Mouse (Mus musculus): ENCODE results near the gene Dhx40. TPM values are rescaled to one million over a fixed set of nuclear protein-coding genes. Genes with fewer than 3 reads are reported as not detected.
"Not testable (repeated sequence)": the region's sequence is repeated elsewhere in the genome, so short reads cannot be mapped to it uniquely, and the experiment has no call there.

Gene Dhx40
- total RNA-seq, 2 experiments from 2014 or later = 21.2 to 27.0 TPM

DNA sequence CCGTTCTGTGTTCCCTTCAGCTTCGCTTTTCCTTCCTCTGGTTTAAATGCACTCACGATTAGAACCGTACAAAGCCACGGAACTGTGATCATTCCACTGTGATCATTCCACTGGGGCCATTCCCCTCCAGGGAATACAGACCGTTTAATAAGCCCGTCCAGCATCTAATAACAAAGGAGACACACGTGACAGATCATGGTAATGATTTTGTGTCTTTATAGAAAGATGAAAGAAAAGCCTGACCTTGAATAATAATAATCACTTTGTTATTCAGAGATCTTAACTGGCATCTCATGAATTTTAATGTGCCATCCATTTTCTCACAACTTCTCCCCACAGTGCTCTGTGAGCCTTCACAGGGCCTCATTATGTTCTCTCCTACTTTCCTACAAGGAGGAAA, 12.0 kb upstream of the Dhx40 start:
- DNase-seq (ENCODE audit: low spot score in 2 of 2) = no peak

DNA sequence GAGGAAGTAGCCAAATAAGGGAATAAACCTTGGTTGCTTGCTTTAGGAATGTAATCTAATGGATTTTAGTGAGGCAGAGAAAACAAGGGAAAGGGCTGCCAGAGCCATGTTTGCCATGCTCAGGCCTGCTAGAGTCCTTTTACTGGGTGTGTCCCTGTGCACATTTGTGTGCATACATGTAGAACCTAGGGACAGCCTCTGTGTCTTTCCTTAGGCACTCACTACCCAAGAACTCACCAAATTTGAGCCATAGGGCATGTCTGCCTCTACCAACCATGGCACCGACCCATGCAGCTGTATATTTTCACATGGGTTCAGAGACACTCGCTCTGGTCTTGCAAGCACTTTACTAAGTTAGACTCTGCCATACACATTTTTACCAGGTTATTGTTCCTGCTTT, 11.4 kb upstream of the Dhx40 start:
- DNase-seq (ENCODE audit: low spot score in 2 of 2) = no peak

DNA sequence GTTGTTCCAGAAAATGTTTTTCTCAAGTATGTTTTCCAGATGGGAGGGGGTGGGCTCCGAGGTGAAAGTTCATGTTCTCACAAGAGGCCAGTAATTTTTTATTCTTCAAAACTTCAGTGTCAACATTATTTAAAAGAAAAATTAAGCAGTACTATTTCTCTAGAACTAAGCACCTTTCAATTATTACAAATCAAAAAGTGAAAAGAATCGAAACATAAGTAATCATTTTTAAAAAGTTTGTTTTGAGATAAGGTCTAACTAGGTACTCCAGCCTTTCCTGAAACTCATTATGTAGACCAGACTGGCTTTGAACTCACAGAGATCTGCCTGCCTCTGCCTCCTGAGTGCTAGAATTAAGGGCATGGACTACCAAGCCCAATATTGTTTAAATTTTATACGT, 8.7 kb upstream of the Dhx40 start:
- DNase-seq (ENCODE audit: low spot score in 2 of 2) = not testable (repeated sequence)

DNA sequence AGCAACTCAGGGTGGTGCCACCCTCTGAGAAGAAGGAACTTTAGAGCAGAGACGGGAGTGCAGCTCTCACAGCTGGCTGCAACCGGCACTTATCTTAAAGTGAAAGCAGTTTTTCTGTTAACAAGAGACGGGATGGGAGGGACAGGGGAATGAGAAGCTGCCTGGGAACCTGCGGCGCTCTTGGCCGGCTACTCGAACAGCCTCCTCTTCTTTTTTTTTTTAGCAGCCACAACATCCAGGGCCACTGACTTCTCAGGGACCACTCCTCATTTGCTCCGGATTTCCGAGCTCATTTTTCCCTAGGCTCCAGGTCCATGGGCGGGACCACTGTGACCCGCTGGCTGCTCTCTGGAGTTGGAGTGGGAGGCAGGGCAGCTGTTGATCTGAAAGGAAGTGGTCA, 6.9 kb upstream of the Dhx40 start:
- not testable (repeated sequence) for DNase-seq (ENCODE audit: low spot score in 2 of 2)

DNA sequence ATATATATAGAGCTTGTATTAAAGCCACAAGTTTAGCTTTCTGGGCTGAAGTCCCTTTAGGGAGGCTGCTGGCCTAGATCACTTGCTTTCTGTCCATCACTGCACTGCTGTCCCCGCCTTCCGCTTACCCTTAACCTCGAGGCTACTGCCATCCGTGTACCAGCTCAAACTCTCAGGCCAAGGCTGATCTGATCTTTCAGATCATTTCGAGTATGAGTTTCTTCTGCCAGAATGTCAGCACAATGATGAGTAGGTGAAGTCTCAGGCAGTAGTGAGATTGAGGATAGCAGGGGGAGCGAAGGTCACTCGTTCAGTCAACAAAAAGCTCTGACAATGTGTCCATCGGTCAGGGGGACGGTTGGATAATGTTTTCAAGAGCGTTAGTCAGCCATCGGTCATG, 5.7 kb upstream of the Dhx40 start:
- DNase-seq (ENCODE audit: low spot score in 2 of 2) = not testable (repeated sequence)

DNA sequence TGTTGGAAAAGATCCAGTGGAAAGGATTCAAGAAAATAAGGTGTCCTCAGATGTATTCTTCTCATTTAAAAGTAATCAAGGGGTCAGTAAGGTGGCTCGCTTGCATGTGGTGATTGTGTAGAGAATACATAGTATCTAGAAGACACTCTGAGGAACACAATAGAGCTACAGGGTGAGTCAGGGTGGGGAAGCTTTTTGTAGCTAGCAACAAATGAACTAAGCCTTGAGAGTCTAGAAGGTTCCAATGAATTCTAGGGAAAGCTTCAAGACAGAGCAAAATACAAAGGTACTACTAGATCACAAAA, 3.7 kb upstream of the Dhx40 start:
- DNase-seq (ENCODE audit: low spot score in 2 of 2) = no peak

DNA sequence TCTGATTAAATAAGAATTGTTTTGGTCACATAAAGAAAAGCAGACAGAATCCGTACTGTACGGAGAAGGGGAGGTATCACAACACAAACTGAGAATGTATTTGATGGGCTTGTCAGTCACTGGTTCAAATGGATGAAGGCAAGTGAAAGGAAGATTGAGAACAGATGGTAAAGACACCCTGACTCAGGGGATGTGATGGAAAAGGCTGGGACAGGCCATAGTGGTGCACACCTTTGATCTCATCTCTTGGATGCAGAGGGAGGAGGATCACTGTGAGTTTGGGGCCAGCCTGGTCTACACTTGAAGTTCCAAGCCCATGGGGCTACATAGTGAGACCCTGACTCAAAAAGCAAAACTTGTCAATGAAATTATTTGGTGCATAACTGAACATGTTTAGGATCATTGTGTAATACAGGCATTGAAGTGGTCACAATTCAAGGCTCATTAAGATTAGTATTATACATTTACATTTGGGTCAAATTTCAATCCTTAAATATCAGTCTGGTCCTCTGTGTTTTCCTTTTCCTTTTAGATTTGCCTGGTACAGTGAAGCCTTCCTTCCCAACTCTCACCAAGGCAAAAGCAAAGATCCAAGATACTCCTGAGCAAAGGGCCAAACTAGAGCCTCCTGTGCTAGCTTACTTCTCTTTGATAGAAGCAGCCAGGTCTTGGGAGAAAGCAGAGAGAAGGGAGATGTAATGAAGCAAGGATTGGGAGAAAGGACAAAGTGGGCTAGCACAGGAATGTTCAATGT, 3.2 kb upstream of the Dhx40 start:
- no peak for DNase-seq (ENCODE audit: low spot score in 2 of 2)

DNA sequence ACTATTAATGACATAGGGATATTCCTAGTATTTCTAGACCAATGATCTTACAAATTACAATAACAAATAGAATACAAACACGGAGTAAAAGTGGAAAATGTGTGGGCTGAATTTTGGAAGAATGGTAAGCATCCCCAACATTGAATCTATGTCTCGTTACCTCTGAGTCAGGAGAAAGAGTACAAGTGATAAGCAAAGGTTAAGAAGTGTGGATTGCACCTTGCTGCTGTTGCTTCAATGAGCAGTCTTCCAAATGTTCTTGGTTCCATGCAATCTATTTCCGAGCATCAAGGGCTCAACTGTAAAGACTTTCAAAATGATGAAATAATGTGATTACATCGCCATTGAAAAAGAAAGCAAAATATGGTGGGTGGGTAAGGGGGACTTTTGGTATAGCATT, 2.3 kb upstream of the Dhx40 start:
- no peak for DNase-seq (ENCODE audit: low spot score in 2 of 2)

DNA sequence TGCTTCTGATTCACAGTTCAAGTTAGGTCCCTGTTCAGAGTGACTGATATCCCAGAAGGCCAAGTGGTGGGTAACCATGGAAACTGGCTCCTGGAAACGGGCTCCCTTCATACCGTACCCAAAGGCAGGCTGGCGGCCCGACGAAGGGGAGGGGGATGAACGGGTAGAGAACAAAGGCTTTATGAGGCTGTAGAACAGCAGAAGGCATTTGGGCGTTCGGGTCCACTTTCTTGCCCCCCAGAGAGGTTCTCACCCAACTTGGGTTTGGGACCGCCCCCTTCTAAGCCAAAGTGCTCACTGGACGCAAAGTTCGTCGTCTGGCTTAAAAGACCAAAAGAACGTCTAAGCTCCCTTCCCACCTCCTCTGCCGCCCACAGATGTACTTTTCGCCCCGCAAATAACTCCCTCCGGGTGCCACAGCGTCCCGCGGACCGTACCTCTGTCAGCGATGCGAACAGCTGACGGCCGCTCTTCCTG, 507 bp downstream of the Dhx40 start:
- DNase-seq (ENCODE audit: low spot score in 2 of 2) = peak; percentile 31 to 37

DNA sequence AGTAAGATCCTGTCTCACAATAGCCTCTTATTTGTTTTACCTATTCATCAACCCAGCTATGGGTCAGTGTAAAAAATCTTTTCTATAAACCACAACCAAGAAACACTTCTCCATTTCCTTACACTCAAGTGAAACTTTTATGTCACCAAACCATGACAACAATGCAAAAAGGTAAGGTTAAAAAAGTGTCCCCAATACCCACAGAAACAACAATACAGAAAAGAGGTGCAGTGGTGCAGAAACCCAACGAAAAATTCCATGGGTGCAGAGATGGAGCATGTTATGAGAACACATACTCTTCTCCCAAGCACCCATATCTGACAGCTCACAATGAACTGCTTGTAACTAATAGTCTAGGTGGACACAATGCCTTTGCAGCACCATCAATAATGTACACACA, 13.4 kb downstream of the Dhx40 start:
- no peak for DNase-seq (ENCODE audit: low spot score in 2 of 2)

DNA sequence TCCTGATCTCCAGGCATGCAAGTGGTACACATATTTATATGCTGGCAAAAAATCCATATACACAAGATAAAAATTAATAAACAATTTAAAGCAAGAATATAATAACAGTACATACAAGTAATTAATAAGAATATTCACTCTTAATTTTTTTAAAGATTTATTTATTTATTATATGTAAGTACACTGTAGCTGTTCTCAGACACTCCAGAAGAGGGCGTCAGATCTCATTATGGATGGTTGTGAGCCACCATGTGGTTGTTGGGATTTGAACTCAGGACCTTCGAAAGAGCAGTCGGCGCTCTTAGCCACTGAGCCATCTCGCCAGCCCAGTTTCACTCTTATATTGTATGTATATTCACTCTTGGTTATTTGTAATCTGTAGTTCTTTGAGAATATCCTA, 20.1 kb downstream of the Dhx40 start:
- not testable (repeated sequence) for DNase-seq (ENCODE audit: low spot score in 2 of 2)

DNA sequence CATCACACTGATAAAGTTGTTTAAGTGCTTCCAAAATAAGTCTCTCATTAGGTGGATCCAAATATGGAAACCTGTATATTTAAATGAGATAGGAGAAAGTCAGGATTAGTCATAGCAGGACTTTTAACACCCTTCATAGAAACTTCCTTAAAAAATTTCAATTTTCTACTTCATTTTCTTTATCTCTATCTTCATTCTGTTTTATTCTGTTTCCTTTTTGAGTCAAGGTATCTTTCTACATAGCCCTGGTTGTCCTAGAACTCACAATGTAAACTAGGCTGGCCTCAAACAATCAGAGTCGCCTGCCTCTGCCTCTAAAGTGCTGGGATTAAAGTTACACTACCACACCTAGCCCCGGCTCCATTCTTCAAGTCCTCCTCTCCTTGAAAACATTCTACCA, 21.8 kb downstream of the Dhx40 start:
- no peak for DNase-seq (ENCODE audit: low spot score in 2 of 2)

DNA sequence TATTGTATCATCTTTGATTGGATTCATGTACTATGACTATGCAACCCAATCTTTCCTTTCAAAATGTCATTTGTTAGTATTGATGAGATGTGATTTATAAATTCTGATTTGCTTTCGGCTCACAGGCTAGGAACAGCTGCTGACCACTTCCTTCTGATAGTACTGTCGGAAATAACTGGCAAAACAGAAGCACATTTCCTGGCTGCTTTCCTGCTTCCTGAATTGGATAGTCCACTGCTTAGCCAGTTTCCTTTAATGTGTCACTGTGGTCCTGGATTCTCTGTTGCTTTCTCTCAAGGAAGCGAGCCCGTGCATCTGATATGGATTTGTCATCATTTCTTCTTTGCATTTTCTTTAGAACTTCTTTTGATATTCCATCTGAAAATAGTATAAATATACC, 37.7 kb downstream of the Dhx40 start:
- DNase-seq (ENCODE audit: low spot score in 2 of 2) = no peak

DNA sequence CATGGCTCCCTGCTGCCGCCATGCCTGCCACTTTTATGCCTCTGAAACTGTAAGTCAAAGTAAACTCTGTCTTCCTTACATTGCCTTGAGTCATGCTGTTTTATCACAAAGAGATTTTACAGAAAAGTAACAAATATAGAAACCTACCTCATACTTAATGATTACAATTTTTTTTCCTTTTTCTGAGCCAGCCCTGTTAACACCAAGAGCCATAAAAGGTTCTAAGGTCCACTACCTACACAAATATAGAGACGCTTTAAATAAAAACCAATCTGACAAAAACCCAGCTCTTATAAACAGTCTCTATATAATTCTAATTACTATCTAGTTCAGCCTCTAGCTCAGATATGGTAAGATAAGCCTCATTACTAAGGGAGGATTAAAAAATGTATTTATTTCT, 43.0 kb downstream of the Dhx40 start:
- DNase-seq (ENCODE audit: low spot score in 2 of 2) = no peak

DNA sequence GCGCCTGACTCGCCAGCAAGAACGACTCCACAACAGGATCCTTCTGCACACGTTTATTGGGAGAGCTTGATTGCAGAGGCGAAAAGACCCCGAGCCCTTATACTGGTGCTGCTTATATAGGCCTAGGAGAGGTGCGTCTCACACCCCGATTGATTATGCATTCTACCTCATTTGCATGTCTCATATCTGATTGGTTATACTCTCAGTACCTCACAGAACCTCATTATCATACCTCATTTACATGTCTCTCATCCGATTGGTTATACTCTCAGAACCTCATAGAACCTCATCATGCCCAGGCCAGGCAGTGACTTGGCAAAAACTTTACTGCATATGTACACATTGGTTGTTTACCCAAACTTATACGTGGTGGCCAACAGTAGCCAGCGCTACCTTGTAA, 44.4 kb downstream of the Dhx40 start:
- not testable (repeated sequence) for DNase-seq (ENCODE audit: low spot score in 2 of 2)

DNA sequence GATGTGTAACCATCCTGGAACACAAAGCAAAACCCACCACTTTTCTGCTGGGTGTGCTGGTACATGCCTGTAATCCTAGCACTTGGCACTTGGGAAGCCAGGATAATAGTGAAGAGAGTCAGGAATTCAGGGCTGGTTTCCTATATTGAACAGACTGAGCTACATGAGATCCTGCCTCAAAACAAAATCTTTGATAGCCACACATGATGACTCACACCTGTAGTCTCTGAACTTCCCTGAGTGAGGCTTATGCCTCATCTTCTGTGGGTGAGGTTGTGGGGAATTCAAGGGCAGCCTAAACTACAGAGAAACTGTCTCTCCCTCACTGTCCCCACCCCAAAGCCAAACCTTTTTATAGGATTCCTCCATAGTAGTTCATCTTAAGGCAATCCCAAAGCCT, 47.2 kb downstream of the Dhx40 start:
- DNase-seq (ENCODE audit: low spot score in 2 of 2) = no peak

DNA sequence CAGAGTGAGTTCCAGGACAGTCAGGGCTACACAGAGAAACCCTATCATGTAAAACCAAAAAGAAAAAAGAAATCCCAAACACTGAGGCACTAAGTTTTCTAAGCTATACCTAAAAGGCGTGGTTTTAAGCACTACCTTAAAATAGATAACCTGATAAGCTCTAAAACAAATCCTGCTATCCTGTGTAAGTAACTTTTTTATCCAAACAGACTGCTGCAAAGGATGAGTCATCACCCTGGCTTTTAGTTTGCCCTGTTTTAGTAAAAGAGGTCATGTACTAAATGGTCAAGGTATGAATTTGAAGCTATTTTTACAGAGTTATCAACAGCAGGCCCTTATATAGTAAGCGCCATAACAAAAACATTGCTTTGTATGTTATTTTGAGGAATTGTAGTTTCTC, 47.7 kb downstream of the Dhx40 start:
- DNase-seq (ENCODE audit: low spot score in 2 of 2) = no peak

DNA sequence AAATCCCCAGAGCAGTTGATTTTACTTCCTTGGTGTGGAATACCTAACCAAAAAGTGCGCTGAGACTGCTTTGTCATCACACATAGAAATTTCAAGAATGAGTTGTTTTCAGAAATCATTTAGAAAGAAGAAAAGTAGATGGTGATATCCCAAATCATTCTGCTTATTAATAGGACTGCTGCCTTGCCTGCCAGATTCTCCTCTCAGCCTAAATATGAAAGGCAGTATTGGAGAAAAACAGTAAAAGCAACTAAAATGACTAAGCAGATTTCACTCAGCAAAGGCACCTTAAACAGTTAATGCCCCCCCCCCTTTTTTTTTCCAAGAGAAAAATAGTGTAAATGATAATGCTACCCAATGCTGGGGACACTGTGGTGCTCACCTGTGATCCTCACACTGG, 48.3 kb downstream of the Dhx40 start:
- DNase-seq (ENCODE audit: low spot score in 2 of 2) = no peak

DNA sequence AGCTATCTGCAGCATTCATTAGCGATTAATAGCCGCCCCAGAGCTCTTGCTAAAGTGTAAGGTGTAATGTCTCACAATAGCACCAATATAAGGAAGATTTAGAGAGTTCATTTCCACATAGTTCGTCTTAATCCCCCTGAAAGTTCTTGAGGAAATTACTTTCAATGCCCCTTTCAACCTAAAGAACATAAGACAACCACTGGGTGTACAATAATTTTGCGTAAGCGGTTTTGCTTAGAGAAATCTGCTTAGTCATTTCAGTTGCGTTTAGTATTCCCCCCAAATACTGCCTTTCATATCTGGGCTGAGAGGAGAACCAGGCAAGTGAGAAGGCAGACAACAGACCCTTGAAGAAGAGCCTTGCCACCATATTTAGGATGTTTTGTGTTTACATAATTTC, 49.0 kb downstream of the Dhx40 start:
- no peak for DNase-seq (ENCODE audit: low spot score in 2 of 2)

DNA sequence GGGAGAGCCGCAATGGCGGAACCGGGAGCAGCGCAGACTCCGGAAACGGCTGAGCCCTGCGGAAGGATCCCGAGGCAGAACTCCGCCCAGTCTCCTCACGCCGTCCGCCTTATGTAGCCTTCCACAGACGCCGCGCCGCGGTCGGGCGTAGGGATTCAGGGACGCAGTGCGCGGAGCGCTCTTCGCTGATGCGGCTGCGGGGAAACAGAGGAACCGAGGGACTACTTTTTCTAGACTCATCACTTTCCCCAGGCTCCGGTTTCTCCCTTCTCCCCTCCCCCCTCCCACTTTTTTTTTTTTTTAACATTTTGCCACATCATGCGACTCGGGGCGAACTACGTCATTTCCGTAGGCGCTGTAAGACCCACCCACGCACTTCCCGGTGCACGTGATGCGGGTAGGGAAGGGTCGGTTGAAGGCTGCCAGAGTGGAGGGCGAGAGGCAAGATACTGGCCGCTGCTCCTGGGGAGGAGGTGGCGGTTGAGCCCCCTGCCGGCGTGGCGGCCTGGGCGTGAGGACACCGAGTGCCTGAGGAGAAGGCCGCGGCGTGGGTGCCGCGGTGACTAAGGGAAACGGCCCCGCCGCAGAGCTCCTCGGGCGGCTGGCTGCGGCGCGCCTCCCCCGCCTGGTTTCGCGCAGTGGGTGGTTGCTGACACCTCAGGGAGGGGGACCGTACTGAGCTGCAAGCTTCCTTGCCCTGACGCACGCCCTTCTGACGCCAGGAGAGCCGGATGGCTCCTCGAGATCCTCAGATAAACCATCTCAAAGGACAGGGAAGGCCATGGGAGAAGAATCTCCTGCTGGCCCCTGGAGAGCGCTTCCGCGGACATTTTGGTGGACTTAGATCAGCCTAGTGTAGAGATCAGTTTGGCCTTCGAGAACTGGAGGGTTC, 49.8 kb downstream of the Dhx40 start, which contains the start of gene Cltc:
Cltc (minus strand) TSS at position 86 of the 892 bp plus-strand sequence.
- DNase-seq (ENCODE audit: low spot score in 2 of 2) = peak; percentile 92 to 95

DNA sequence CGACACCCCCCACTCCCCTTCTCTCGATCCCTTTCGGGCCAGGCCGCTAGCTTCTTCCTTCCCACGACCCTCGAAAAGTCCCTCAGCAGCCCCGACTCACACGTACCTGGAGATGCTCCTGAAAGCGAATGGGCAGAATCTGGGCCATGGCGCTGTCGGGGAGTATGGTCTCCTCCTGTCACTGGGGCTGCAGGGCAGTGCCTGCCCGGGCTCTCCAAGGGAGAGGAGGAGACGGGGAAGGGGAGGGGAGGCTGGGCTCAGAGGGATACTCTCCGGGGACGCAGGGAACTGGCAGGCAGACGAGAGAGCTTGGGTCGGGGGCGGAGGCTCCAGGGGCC, 50.4 kb downstream of the Dhx40 start:
- no peak for DNase-seq (ENCODE audit: low spot score in 2 of 2)
